Mouse (Mus musculus) lung, postnatal 0 days (tissue): ENCODE data around the gene Hoxc11. TPM values are rescaled to one million over a fixed set of nuclear protein-coding genes. Genes with fewer than 3 reads are reported as not detected.
A peak's percentile ranks its signal among the peaks of the same experiment; 100 is the strongest.

Experiments used
- ATAC-seq: fragments of 200-750 bp; cut with Nextera tagmentation; 2 replicates; pipeline ENCODE4 v1.8.0; 2017; ENCODE audit warnings: moderate library complexity
- DNase-seq: peaks from one replicate; pipeline ENCODE4 v3.0.0-alpha.2; 2016; ENCODE audit warnings: low spot score
- H3K27ac ChIP-seq: fragments of 300-500 bp; sonication (generic); 2 replicates; pipeline ENCODE4 v1.5.1; 2014; ENCODE audit warnings: antibody characterized with exemption, mild to moderate bottlenecking, low read length, mixed read lengths
- H3K27me3 ChIP-seq: fragments of 300-500 bp; sonication (generic); replicated peaks from 2 replicates; pipeline ENCODE4 v1.6.1; 2014; ENCODE audit warnings: low read length, mixed read lengths; ENCODE audit not compliant: insufficient read depth
- H3K36me3 ChIP-seq: fragments of 300-500 bp; sonication (generic); 2 replicates; pipeline ENCODE4 v1.6.1; 2014; ENCODE audit warnings: low read length, mixed read lengths; ENCODE audit not compliant: insufficient read depth
- H3K4me1 ChIP-seq: fragments of 300-500 bp; sonication (generic); 2 replicates; pipeline ENCODE4 v1.6.1; 2014; ENCODE audit warnings: antibody characterized with exemption, low read depth, low read length, mixed read lengths; ENCODE audit not compliant: insufficient read depth
- H3K4me2 ChIP-seq: fragments of 300-500 bp; sonication (generic); replicated peaks from 2 replicates; pipeline ENCODE4 v1.6.1; 2014; ENCODE audit warnings: low read depth, mild to moderate bottlenecking, low read length, moderate library complexity, mixed read lengths
- H3K4me3 ChIP-seq: fragments of 300-500 bp; sonication (generic); 2 replicates; pipeline ENCODE4 v1.5.1; 2014; ENCODE audit warnings: low read depth, low read length
- H3K9ac ChIP-seq: fragments of 300-500 bp; sonication (generic); replicated peaks from 2 replicates; pipeline ENCODE4 v1.6.1; 2014; ENCODE audit warnings: low read depth, mild to moderate bottlenecking
- H3K9me3 ChIP-seq: fragments of 300-500 bp; sonication (generic); 2 replicates; pipeline ENCODE4 v1.6.1; 2016; ENCODE audit warnings: low read length, mixed read lengths
- CTCF ChIP-seq: IDR thresholded peaks from 2 replicates; pipeline ENCODE4 v1.5.1; 2016; ENCODE audit warnings: antibody characterized with exemption, mild to moderate bottlenecking
- EP300 ChIP-seq: IDR thresholded peaks from 2 replicates; pipeline ENCODE4 v1.6.1; 2016; ENCODE audit warnings: antibody characterized with exemption, mild to moderate bottlenecking, control low read depth
- WGBS: fragments of 180-500 bp; shearing (Covaris S2); extraction: QIAGEN DNeasy Blood & Tissue Kit; methylation state at CpG from one replicate; pipeline ENCODE4 v1.1.7; 2014; 5-methylcytosine and 5-hydroxymethylcytosine counted together
- polyA plus RNA-seq: library from polyadenylated mRNA; unstranded; fragments of >200 nt; fragmentation: Nextera tagmentation; extraction: Ambion mirVana; gene quantifications from 2 replicates; pipeline ENCODE4 v1.2.1, GENCODE M21; 2015

The Hoxc11 gene
- polyA plus RNA-seq, 1 experiment from 2014 or later = not detected

GRCm38 (mm10) chr15:102967312-102967510, 13.0 kb downstream of the Hoxc11 start, which contains the start of gene Hoxc5:
Hoxc5 (plus strand) TSS chr15:102967443.
- no peaks in the 10 kb centered on the region for H3K4me1 ChIP-seq
- H3K9me3 ChIP-seq = no peaks in the 10 kb centered on the region
- H3K27ac ChIP-seq = no peak within 1 kb of the TSS
- H3K36me3 ChIP-seq = no peaks in the 10 kb centered on the region
- DNase-seq = no peak
- 8% methylated on average over 12 of the region's 12 CpGs for WGBS
- no peak within 1 kb of the TSS for H3K9ac ChIP-seq
- no peak for ATAC-seq
- H3K4me2 ChIP-seq = no peak within 1 kb of the TSS
- 0 out of 2 replicates have a peak within 1 kb of the TSS, but pooled peaks have one; percentile 0 for H3K4me3 ChIP-seq
- peaks cover 82% of the 10 kb centered on the region for H3K27me3 ChIP-seq
- TF ChIP-seq EP300 (no peak), CTCF (no peak)

GRCm38 (mm10) chr15:102967511-102968397, 13.5 kb downstream of the Hoxc11 start:
- Histone ChIP-seq H3K4me2 (no peak overlapping the region), H3K9ac (no peak overlapping the region), H3K4me1 (no peaks in the 10 kb centered on the region), H3K36me3 (no peaks in the 10 kb centered on the region), H3K27me3 (peaks cover 80% of the 10 kb centered on the region), H3K4me3 (no peak overlapping the region), H3K9me3 (no peaks in the 10 kb centered on the region), H3K27ac (no peak overlapping the region)
- DNase-seq = no peak
- no peak for ATAC-seq
- 3% methylated on average over 34 of the region's 34 CpGs for WGBS
- TF ChIP-seq CTCF (no peak), EP300 (no peak)

- Histone ChIP-seq H3K27ac (no peak overlapping the region), H3K9me3 (no peaks in the 10 kb centered on the region), H3K36me3 (no peaks in the 10 kb centered on the region), H3K4me2 (no peak overlapping the region), H3K4me1 (no peaks in the 10 kb centered on the region), H3K27me3 (peaks cover 88% of the 10 kb centered on the region), H3K9ac (no peak overlapping the region), H3K4me3 (no peak overlapping the region)
- DNase-seq = no peak
- TF ChIP-seq EP300 = no peak
- TF ChIP-seq CTCF = no peak
- ATAC-seq = no peak
- WGBS = 32% methylated on average over 1 of the region's 1 CpGs
These were observed 15.1 kb downstream of the Hoxc11 start for GRCm38 (mm10) chr15:102969296-102969695.

GRCm38 (mm10) chr15:102970740-102971139, 16.5 kb downstream of the Hoxc11 start:
- TF ChIP-seq CTCF (peak; percentile 51), EP300 (no peak)
- Histone ChIP-seq H3K4me3 (no peak overlapping the region), H3K27me3 (peaks cover 85% of the 10 kb centered on the region), H3K27ac (no peak overlapping the region), H3K4me1 (no peaks in the 10 kb centered on the region), H3K9ac (no peak overlapping the region), H3K36me3 (no peaks in the 10 kb centered on the region), H3K9me3 (no peaks in the 10 kb centered on the region), H3K4me2 (no peak overlapping the region)
- under 1% methylated on average over 12 of the region's 12 CpGs for WGBS
- DNase-seq (peak; percentile 47), ATAC-seq (no peak)

GRCm38 (mm10) chr15:102972254-102972653, 18.0 kb downstream of the Hoxc11 start:
- DNase-seq (no peak), ATAC-seq (no peak)
- Histone ChIP-seq H3K4me3 (no peak overlapping the region), H3K4me2 (no peak overlapping the region), H3K9me3 (no peaks in the 10 kb centered on the region), H3K4me1 (no peaks in the 10 kb centered on the region), H3K27me3 (peaks cover 84% of the 10 kb centered on the region), H3K36me3 (no peaks in the 10 kb centered on the region), H3K9ac (no peak overlapping the region), H3K27ac (no peak overlapping the region)
- no peak for TF ChIP-seq CTCF
- TF ChIP-seq EP300 = no peak
- WGBS = 2% methylated on average over 19 of the region's 21 CpGs

- peaks cover 84% of the 10 kb centered on the region for H3K27me3 ChIP-seq
- TF ChIP-seq CTCF (no peak), EP300 (no peak)
- no peaks in the 10 kb centered on the region for H3K9me3 ChIP-seq
- DNase-seq (no peak), ATAC-seq (no peak)
- H3K4me2 ChIP-seq = no peak overlapping the region
- no peak overlapping the region for H3K27ac ChIP-seq
- H3K4me3 ChIP-seq = no peak overlapping the region
- no peaks in the 10 kb centered on the region for H3K4me1 ChIP-seq
- H3K36me3 ChIP-seq = no peaks in the 10 kb centered on the region
- WGBS = 1% methylated on average over 6 of the region's 6 CpGs
- no peak overlapping the region for H3K9ac ChIP-seq
These were observed 18.5 kb downstream of the Hoxc11 start for GRCm38 (mm10) chr15:102972753-102973152.
